Mouse (Mus musculus) MEL (cell line): ENCODE data around the gene Stk4. TPM values are rescaled to one million over a fixed set of nuclear protein-coding genes. Genes with fewer than 3 reads are reported as not detected.

Experiments
- DNase-seq: peaks from one replicate; pipeline ENCODE4 v3.0.0; 2011; ENCODE audit warnings: low read depth, low spot score
- H3K27ac ChIP-seq: 2 replicates; pipeline ENCODE4 v1.5.1; 2012; ENCODE audit warnings: low read depth, mild to moderate bottlenecking, control low read depth, low read length, moderate library complexity; ENCODE audit not compliant: control insufficient read depth
- H3K27me3 ChIP-seq, 2 experiments: fragments of 150-350 bp in 1 of 2; sonication (generic) in 1 of 2; 2 replicates each; pipeline ENCODE4 v1.6.1; 2012; ENCODE audit warnings: low read length in 2 of 2, mild to moderate bottlenecking in 2 of 2, improper control_type of control experiment in 1 of 2, moderate library complexity in 1 of 2; ENCODE audit not compliant: insufficient read depth in 2 of 2, control insufficient read depth in 1 of 2
- H3K36me3 ChIP-seq, 2 experiments: 2 replicates each; pipeline ENCODE4 v1.6.1; 2012 to 2014; ENCODE audit warnings: low read length in 2 of 2, improper control_type of control experiment in 1 of 2, inconsistent platforms in 1 of 2, mild to moderate bottlenecking in 1 of 2; ENCODE audit not compliant: insufficient read depth in 2 of 2, control insufficient read depth in 1 of 2
- H3K4me1 ChIP-seq, 2 experiments: fragments of 150-350 bp in 1 of 2; sonication (generic) in 1 of 2; 2 replicates each; pipeline ENCODE4 v1.6.1; 2012; ENCODE audit warnings: low read length in 2 of 2, improper control_type of control experiment in 1 of 2, mild to moderate bottlenecking in 1 of 2; ENCODE audit not compliant: insufficient read depth in 2 of 2, control insufficient read depth in 1 of 2
- H3K4me3 ChIP-seq, 2 experiments: fragments of 150-350 bp in 1 of 2; sonication (generic) in 1 of 2; 2 replicates each; pipeline ENCODE4 v1.5.1; 2012; ENCODE audit warnings: low read depth in 2 of 2, low read length in 2 of 2, mild to moderate bottlenecking in 2 of 2, moderate library complexity in 2 of 2, control low read depth in 1 of 2, improper control_type of control experiment in 1 of 2; ENCODE audit not compliant: control insufficient read depth in 1 of 2, insufficient read depth in 1 of 2
- H3K79me2 ChIP-seq: 2 replicates; pipeline ENCODE4 v1.6.1; 2012; ENCODE audit warnings: mild to moderate bottlenecking, low read length, moderate library complexity; ENCODE audit not compliant: control insufficient read depth, poor library complexity, insufficient read depth
- H3K9ac ChIP-seq: 2 replicates; pipeline ENCODE4 v1.6.1; 2012; ENCODE audit warnings: low read depth, mild to moderate bottlenecking, control low read depth, low read length, moderate library complexity; ENCODE audit not compliant: control insufficient read depth, poor library complexity, severe bottlenecking
- H3K9me3 ChIP-seq: fragments of 150-350 bp; sonication (generic); replicated peaks from 2 replicates; pipeline ENCODE4 v1.6.1; 2012; ENCODE audit warnings: mild to moderate bottlenecking, low read length, improper control_type of control experiment, moderate library complexity; ENCODE audit not compliant: insufficient read depth
- BHLHE40 ChIP-seq: IDR thresholded peaks from 2 replicates; pipeline ENCODE4 v1.6.1; 2012; ENCODE audit warnings: low read depth, mild to moderate bottlenecking, inconsistent platforms, low read length, improper control_type of control experiment, borderline replicate concordance
- CHD1 ChIP-seq: IDR thresholded peaks from 2 replicates; pipeline ENCODE4 v1.6.1; 2012; ENCODE audit warnings: low read depth, mild to moderate bottlenecking, inconsistent platforms, low read length, improper control_type of control experiment
- CTCF ChIP-seq, 3 experiments: IDR thresholded peaks in 2 of 3; conservative IDR thresholded peaks in 1 of 3; 2 replicates each; pipeline ENCODE4 v1.5.1; 2011 to 2012; ENCODE audit warnings: low read length in 3 of 3, low read depth in 2 of 3, mild to moderate bottlenecking in 2 of 3, improper control_type of control experiment in 1 of 3, inconsistent platforms in 1 of 3, mixed read lengths in 1 of 3, moderate library complexity in 1 of 3; ENCODE audit not compliant: control insufficient read depth in 1 of 3, insufficient read depth in 1 of 3, poor library complexity in 1 of 3, severe bottlenecking in 1 of 3
- E2F4 ChIP-seq: IDR thresholded peaks from 2 replicates; pipeline ENCODE4 v1.6.1; 2011; ENCODE audit warnings: low read depth, low read length, improper control_type of control experiment, borderline replicate concordance
- ELF1 ChIP-seq: IDR thresholded peaks from 2 replicates; pipeline ENCODE4 v1.6.1; 2014; ENCODE audit warnings: low read depth, mild to moderate bottlenecking, inconsistent platforms, low read length, improper control_type of control experiment, moderate library complexity
- ETS1 ChIP-seq: IDR thresholded peaks from 2 replicates; pipeline ENCODE4 v1.6.1; 2012; ENCODE audit warnings: low read depth, mild to moderate bottlenecking, inconsistent platforms, low read length, improper control_type of control experiment, moderate library complexity
- GABPA ChIP-seq: IDR thresholded peaks from 2 replicates; pipeline ENCODE4 v1.6.1; 2012; ENCODE audit warnings: low read depth, mild to moderate bottlenecking, inconsistent platforms, low read length, improper control_type of control experiment, moderate library complexity
- KAT2A ChIP-seq: conservative IDR thresholded peaks from 2 replicates; pipeline ENCODE4 v1.6.1; 2012; ENCODE audit warnings: low read depth, low read length, improper control_type of control experiment, inconsistent platforms
- MAFK ChIP-seq: IDR thresholded peaks from 2 replicates; pipeline ENCODE4 v1.6.1; 2011; ENCODE audit warnings: low read depth, mild to moderate bottlenecking, low read length, improper control_type of control experiment, borderline replicate concordance
- MYB ChIP-seq: IDR thresholded peaks from 2 replicates; pipeline ENCODE4 v1.6.1; 2011; ENCODE audit warnings: mild to moderate bottlenecking, low read depth, low read length, improper control_type of control experiment
- MYC ChIP-seq: IDR thresholded peaks from 2 replicates; pipeline ENCODE4 v1.6.1; 2011; ENCODE audit warnings: low read depth, mild to moderate bottlenecking, low read length, improper control_type of control experiment, moderate library complexity
- NELFE ChIP-seq: IDR thresholded peaks from 2 replicates; pipeline ENCODE4 v1.6.1; 2011; ENCODE audit warnings: low read depth, low read length, improper control_type of control experiment
- NRF1 ChIP-seq: IDR thresholded peaks from 2 replicates; pipeline ENCODE4 v1.6.1; 2014; ENCODE audit warnings: low read depth, mild to moderate bottlenecking, inconsistent platforms, low read length, improper control_type of control experiment, moderate library complexity; ENCODE audit not compliant: poor library complexity, insufficient read depth, severe bottlenecking
- RAD21 ChIP-seq: IDR thresholded peaks from 2 replicates; pipeline ENCODE4 v1.6.1; 2011; ENCODE audit warnings: mild to moderate bottlenecking, low read depth, low read length, improper control_type of control experiment
- RCOR1 ChIP-seq: IDR thresholded peaks from 2 replicates; pipeline ENCODE4 v1.6.1; 2012; ENCODE audit warnings: low read depth, mild to moderate bottlenecking, inconsistent platforms, low read length, improper control_type of control experiment
- SIN3A ChIP-seq: IDR thresholded peaks from 2 replicates; pipeline ENCODE4 v1.6.1; 2012; ENCODE audit warnings: low read length, improper control_type of control experiment, inconsistent platforms
- SMC3 ChIP-seq: IDR thresholded peaks from 2 replicates; pipeline ENCODE4 v1.6.1; 2011; ENCODE audit warnings: low read depth, low read length, improper control_type of control experiment
- TAL1 ChIP-seq: IDR thresholded peaks from 2 replicates; pipeline ENCODE4 v1.6.1; 2012; ENCODE audit warnings: mild to moderate bottlenecking, inconsistent platforms, low read length, moderate library complexity, mixed read lengths
- TBP ChIP-seq: IDR thresholded peaks from 2 replicates; pipeline ENCODE4 v1.8.0; 2011; ENCODE audit warnings: low read depth, low read length, improper control_type of control experiment
- USF1 ChIP-seq: IDR thresholded peaks from 2 replicates; pipeline ENCODE4 v1.6.1; 2014; ENCODE audit warnings: low read depth, mild to moderate bottlenecking, inconsistent platforms, low read length, improper control_type of control experiment, moderate library complexity
- USF2 ChIP-seq, 2 experiments: IDR thresholded peaks; 2 replicates each; pipeline ENCODE4 v1.6.1; 2011 to 2012; ENCODE audit warnings: improper control_type of control experiment in 2 of 2, low read length in 2 of 2, borderline replicate concordance in 1 of 2, inconsistent platforms in 1 of 2, low read depth in 1 of 2, mild to moderate bottlenecking in 1 of 2; ENCODE audit not compliant: insufficient read depth in 1 of 2
- ZC3H11A ChIP-seq: IDR thresholded peaks from 2 replicates; pipeline ENCODE4 v1.6.1; 2012; ENCODE audit warnings: low read depth, mild to moderate bottlenecking, inconsistent platforms, low read length, improper control_type of control experiment
- ZNF384 ChIP-seq: IDR thresholded peaks from 2 replicates; pipeline ENCODE4 v1.6.1; 2012; ENCODE audit warnings: low read depth, mild to moderate bottlenecking, inconsistent platforms, low read length, improper control_type of control experiment
- polyA plus RNA-seq, 2 experiments: library from polyadenylated mRNA; stranded (reverse) in 1 of 2; unstranded in 1 of 2; fragments of >175 nt in 1 of 2; fragments of >200 nt in 1 of 2; gene quantifications; 2 replicates each; pipeline versions ENCODE4 v1.2.1 to v1.2.4; 2012; ENCODE audit warnings: low replicate concordance in 2 of 2, low read depth in 1 of 2; ENCODE audit not compliant: insufficient read length in 2 of 2, insufficient read depth in 1 of 2, missing spikeins in 1 of 2
- total RNA-seq: library from RNA; depleted of rRNA; stranded (reverse); fragments of 300-350 nt; gene quantifications from 2 replicates; pipeline ENCODE4 v1.2.3, GENCODE M21; 2012

Gene Stk4
- total and polyA plus RNA-seq, 3 experiments: 46.8 to 56.1 TPM; not detected in 1

GRCm38 (mm10) chr2:164103501-164103900 is 33.4 kb downstream of the Stk4 start:
- H3K27ac ChIP-seq: no peak overlapping the region
- H3K4me1 ChIP-seq: no peaks in the 10 kb centered on the region
- H3K27me3 ChIP-seq: no peaks in the 10 kb centered on the region
- H3K36me3 ChIP-seq: peaks cover 0 to 28% of the 10 kb centered on the region in 2 experiments; a peak in 2 of 4 replicates
- DNase-seq: peak; percentile 67
- no peak for TF ChIP-seq TAL1
- TF ChIP-seq NRF1: no peak
- TF ChIP-seq ZC3H11A: peak; percentile 49
- no peak for TF ChIP-seq MAFK
- TF ChIP-seq USF2 (IDR thresholded peaks at IDR 0.05; ENCODE audit: borderline replicate concordance in 1 of 2, insufficient read depth in 1 of 2, low read depth in 1 of 2, low read length in 2 of 2): no peak
- no peak for TF ChIP-seq KAT2A
- TF ChIP-seq CHD1: no peak
- no peak for TF ChIP-seq TBP
- TF ChIP-seq SMC3: peak; percentile 67
- TF ChIP-seq MYC: no peak
- TF ChIP-seq USF1: no peak
- TF ChIP-seq SIN3A: no peak
- no peak for TF ChIP-seq NELFE
- TF ChIP-seq RAD21: peak; percentile 75
- TF ChIP-seq MYB: no peak
- TF ChIP-seq CTCF (IDR thresholded peaks at IDR 0.05 in 2 of 3, conservative IDR thresholded peaks at IDR 0.05 in 1 of 3; ENCODE audit: control insufficient read depth in 1 of 3, insufficient read depth in 1 of 3, low read depth in 2 of 3, low read length in 3 of 3, poor library complexity in 1 of 3, severe bottlenecking in 1 of 3): peak; percentile 82 to 84 (median 83)
- no peak for TF ChIP-seq ELF1
- TF ChIP-seq BHLHE40: 0 out of 2 replicates have a peak, but pooled peaks have one; percentile 8
- no peak for TF ChIP-seq E2F4
- H3K4me3 ChIP-seq: no peak overlapping the region
- no peaks in the 10 kb centered on the region for H3K79me2 ChIP-seq
- no peak overlapping the region for H3K9ac ChIP-seq
- H3K9me3 ChIP-seq: no peaks in the 10 kb centered on the region

GRCm38 (mm10) chr2:164106287-164107035 is 36.3 kb downstream of the Stk4 start:
- Histone ChIP-seq H3K36me3 (peaks cover 0 to 21% of the 10 kb centered on the region in 2 experiments; a peak in 2 of 4 replicates), H3K4me3 (no peak overlapping the region)
- TF ChIP-seq E2F4: no peak
- no peak for TF ChIP-seq ZNF384
- no peak for TF ChIP-seq USF2 (IDR thresholded peaks at IDR 0.05; ENCODE audit: borderline replicate concordance in 1 of 2, insufficient read depth in 1 of 2, low read depth in 1 of 2, low read length in 2 of 2)
- no peak for TF ChIP-seq GABPA
- TF ChIP-seq RCOR1: no peak
- TF ChIP-seq ETS1: no peak

More at GRCm38 (mm10) chr2:164106287-164107035, 36.3 kb downstream of the Stk4 start:
- DNase-seq: no peak
- Histone ChIP-seq H3K4me1 (no peaks in the 10 kb centered on the region), H3K9ac (no peak overlapping the region), H3K27me3 (no peaks in the 10 kb centered on the region), H3K79me2 (no peaks in the 10 kb centered on the region), H3K27ac (no peak overlapping the region), H3K9me3 (no peaks in the 10 kb centered on the region)
